Mouse (Mus musculus): Measurements from ENCODE around the gene Tnik.

DNA sequence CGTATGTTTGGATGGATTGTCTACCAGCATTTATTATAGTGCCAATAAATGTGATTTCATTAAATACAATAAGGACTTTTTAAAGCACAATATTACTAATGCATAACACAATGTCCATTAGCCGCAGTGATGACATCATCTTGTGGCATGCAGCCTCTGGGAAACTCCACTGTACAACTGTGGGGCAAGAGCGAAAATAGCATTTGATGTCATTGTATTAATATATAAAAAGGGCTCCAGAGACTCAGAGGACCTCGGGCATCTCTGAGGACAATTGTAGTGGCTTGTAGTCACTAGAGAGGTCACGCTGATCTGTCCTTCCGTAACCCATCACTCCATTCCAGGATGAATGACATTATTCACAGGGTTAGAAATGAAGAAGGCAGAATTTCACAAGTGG, 157.2 kb downstream of the Tnik start:
- no peak for TF ChIP-seq CTCF (IDR thresholded peaks at IDR 0.05; ENCODE audit: low read depth, low read length)
- TF ChIP-seq EP300 (IDR thresholded peaks at IDR 0.05; ENCODE audit: insufficient read depth, low read depth, low read length), result no peak
- TF ChIP-seq POLR2A (IDR thresholded peaks at IDR 0.05; ENCODE audit: insufficient read depth, low read length), result no peak
